Mouse (Mus musculus) liver, postnatal 0 days (tissue): Measurements from ENCODE around the gene Gnptab.

Experiments used
- CTCF ChIP-seq: sonication (generic); IDR thresholded peaks from 2 replicates; pipeline ENCODE4 v1.5.1; 2016; ENCODE audit warnings: antibody characterized with exemption, low read depth
- EP300 ChIP-seq: IDR thresholded peaks from 2 replicates; pipeline ENCODE4 v1.6.1; 2016; ENCODE audit warnings: antibody characterized with exemption, low read depth, mild to moderate bottlenecking

DNA sequence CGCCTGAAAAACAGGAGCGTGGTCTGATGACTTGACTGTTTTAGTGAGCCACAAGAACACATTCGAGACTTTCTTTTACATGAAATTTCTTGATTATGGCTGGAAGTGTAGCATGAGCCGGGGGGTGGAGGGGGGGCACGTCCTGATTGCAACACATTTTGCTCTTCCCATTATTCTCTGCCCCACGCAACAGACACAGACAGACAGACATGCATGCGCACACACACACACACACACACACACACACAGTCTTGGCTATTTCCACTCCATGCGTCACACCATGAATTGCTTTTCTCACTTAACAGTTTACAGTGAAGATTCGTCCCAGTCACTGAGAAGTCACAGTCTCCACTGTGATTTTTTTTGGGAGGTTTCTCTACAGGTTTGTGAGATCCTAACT is 38.3 kb upstream of the Gnptab start:
- TF ChIP-seq CTCF (no peak), EP300 (no peak)
